Mouse (Mus musculus) layer of hippocampus, postnatal 14 days (tissue): Measurements from ENCODE around the gene Med21. TPM values are rescaled to one million over a fixed set of nuclear protein-coding genes. Genes with fewer than 3 reads are reported as not detected.

ENCODE experiments used
- DNase-seq, 2 experiments: peaks; one replicate each; pipeline ENCODE4 v3.0.0; 2021 to 2022; ENCODE audit warnings: low spot score in 2 of 2, mixed read lengths in 1 of 2
- total RNA-seq, 2 experiments: library from RNA; stranded (reverse); gene quantifications; 2 replicates each; pipeline ENCODE4 v1.2.3; 2021

Med21 gene
- total RNA-seq, 2 experiments from 2014 or later, result 37.2 to 47.0 TPM

- DNase-seq, result no peak
These were observed 2.0 kb upstream of the Med21 start for GRCm38 (mm10) chr6:146640068-146640965.

GRCm38 (mm10) chr6:146640991-146641390 lies 1.4 kb upstream of the Med21 start:
- DNase-seq, result no peak

- DNase-seq, result no peak
These were observed 631 bp upstream of the Med21 start for GRCm38 (mm10) chr6:146641621-146642210.

GRCm38 (mm10) chr6:146643184-146643570 lies 830 bp downstream of the Med21 start:
- DNase-seq, result no peak

- DNase-seq, result no peak
These were observed 7.7 kb downstream of the Med21 start for GRCm38 (mm10) chr6:146650013-146650412.

- no peak for DNase-seq
These were observed 9.1 kb downstream of the Med21 start for GRCm38 (mm10) chr6:146651431-146651830.

- no peak for DNase-seq
These were observed 10.8 kb downstream of the Med21 start for GRCm38 (mm10) chr6:146653197-146653596.

- peak in 1 of 2 experiments; percentile 22 for DNase-seq
These were observed 18.2 kb downstream of the Med21 start for GRCm38 (mm10) chr6:146660591-146660990.

GRCm38 (mm10) chr6:146661655-146662054 lies 19.3 kb downstream of the Med21 start:
- no peak for DNase-seq

- DNase-seq, result peak in 1 of 2 experiments; percentile 32
These were observed 20.3 kb downstream of the Med21 start for GRCm38 (mm10) chr6:146662679-146663078.

- DNase-seq, result no peak
These were observed 21.8 kb downstream of the Med21 start for GRCm38 (mm10) chr6:146664116-146664515.

- no peak for DNase-seq
These were observed 22.6 kb downstream of the Med21 start for GRCm38 (mm10) chr6:146664917-146665316.

GRCm38 (mm10) chr6:146665408-146665807 lies 23.1 kb downstream of the Med21 start:
- no peak for DNase-seq

- DNase-seq, result no peak
These were observed 24.5 kb downstream of the Med21 start for GRCm38 (mm10) chr6:146666811-146667210.

GRCm38 (mm10) chr6:146668606-146669005 lies 26.3 kb downstream of the Med21 start:
- no peak for DNase-seq

- DNase-seq, result no peak
These were observed 28.9 kb downstream of the Med21 start for GRCm38 (mm10) chr6:146670956-146671855.

GRCm38 (mm10) chr6:146672106-146672505 lies 29.8 kb downstream of the Med21 start:
- DNase-seq, result no peak

GRCm38 (mm10) chr6:146673696-146674095 lies 31.3 kb downstream of the Med21 start:
- DNase-seq, result no peak

- DNase-seq, result no peak
These were observed 32.1 kb downstream of the Med21 start for GRCm38 (mm10) chr6:146674420-146674819.

- DNase-seq, result no peak
These were observed 32.7 kb downstream of the Med21 start for GRCm38 (mm10) chr6:146674881-146675536.

- no peak for DNase-seq
These were observed 34.6 kb downstream of the Med21 start for GRCm38 (mm10) chr6:146676904-146677303.
